15 mouse cellular contexts compared by ENCODE assay signal in genomic region chr5:91843044-91843443, GRCm38 (mm10).
A peak's percentile ranks its signal among the peaks of the same experiment; 100 is the strongest.
DNase-seq lines count a peak whose midpoint lies in the region; ATAC-seq and TF ChIP-seq lines count a peak whose summit lies in the region.
"Had no signal": no experiment of that assay in that cellular context is flagged by ENCODE, and none has a peak within 500 bp of the region (broad histone marks: within the 10 kb centered on the region; RNA-seq: fewer than 3 reads in every experiment).

No protein-coding gene starts in this region.

- H3K27ac ChIP-seq in lung, embryonic 14.5 days (ENCODE audit: low read depth): peak overlapping the region; percentile 24; the same call in 1 of the 2 replicates
- H3K27ac ChIP-seq in embryonic facial prominence, embryonic 15.5 days (replicated peaks): peak overlapping the region; percentile 75
- H3K27ac ChIP-seq: hindbrain, embryonic 13.5 days; lung, embryonic 15.5 days had no signal

- 67% methylated on average over 4 of the region's 4 CpGs for WGBS in lung, embryonic 14.5 days
- WGBS in embryonic facial prominence, embryonic 15.5 days: 35% methylated on average over 4 of the region's 4 CpGs

- H3K9ac ChIP-seq in lung, embryonic 14.5 days: no peak overlapping the region
- H3K9ac ChIP-seq in embryonic facial prominence, embryonic 15.5 days: no peak overlapping the region
- H3K9ac ChIP-seq: hindbrain, embryonic 13.5 days; lung, embryonic 15.5 days had no signal

- TF ChIP-seq CTCF in lung, embryonic 14.5 days (IDR thresholded peaks at IDR 0.05; ENCODE audit: low read depth): no peak

- no peak overlapping the region for H3K4me2 ChIP-seq in lung, embryonic 14.5 days
- no peak overlapping the region for H3K4me2 ChIP-seq in embryonic facial prominence, embryonic 15.5 days (replicated peaks)
- H3K4me2 ChIP-seq: hindbrain, embryonic 13.5 days; lung, embryonic 15.5 days had no signal

- DNase-seq in frontal cortex, postnatal 10 days (ENCODE audit: low spot score in 2 of 2): no peak
- peak; percentile 11 for DNase-seq in lung, embryonic 14.5 days
- no peak for DNase-seq in lung, postnatal 14 days
- DNase-seq in telencephalon, adult 2 months (ENCODE audit: low read depth, low spot score): peak; percentile 58
- DNase-seq in adrenal gland, postnatal 14 days: no peak
- no peak for DNase-seq in urinary bladder, postnatal 14 days (ENCODE audit: low spot score)
- DNase-seq: B cell, adult 2 months; cerebellum, adult 2 months; gastrocnemius, postnatal 36 days; kidney, postnatal 10 days had no signal

- H3K27me3 ChIP-seq in lung, embryonic 14.5 days (ENCODE audit: insufficient read depth, low read length): no peaks in the 10 kb centered on the region
- H3K27me3 ChIP-seq in embryonic facial prominence, embryonic 15.5 days: no peaks in the 10 kb centered on the region
- H3K27me3 ChIP-seq: hindbrain, embryonic 13.5 days; lung, embryonic 15.5 days had no signal

- H3K4me1 ChIP-seq in lung, embryonic 14.5 days (ENCODE audit: insufficient read depth): peaks cover 6% of the 10 kb centered on the region; the same call in 1 of the 2 replicates
- H3K4me1 ChIP-seq in embryonic facial prominence, embryonic 15.5 days: peaks cover 25% of the 10 kb centered on the region
- H3K4me1 ChIP-seq: hindbrain, embryonic 13.5 days had no signal

- H3K36me3 ChIP-seq in lung, embryonic 14.5 days (ENCODE audit: insufficient read depth): no peaks in the 10 kb centered on the region
- no peaks in the 10 kb centered on the region for H3K36me3 ChIP-seq in embryonic facial prominence, embryonic 15.5 days
- H3K36me3 ChIP-seq: hindbrain, embryonic 13.5 days; lung, embryonic 15.5 days had no signal

- ATAC-seq in frontal cortex, adult (ENCODE audit: low TSS enrichment): peak; percentile 61
- no peak for ATAC-seq in lung, embryonic 14.5 days (ENCODE audit: insufficient read depth)
- 0 out of 2 replicates have a peak, but pooled peaks have one; percentile 45 for ATAC-seq in embryonic facial prominence, embryonic 15.5 days (ENCODE audit: insufficient number of reproducible peaks, low FRiP score, low TSS enrichment, low read depth)
- ATAC-seq: intestine, embryonic 16.5 days had no signal

- no peak overlapping the region for H3K4me3 ChIP-seq in lung, embryonic 14.5 days (ENCODE audit: low read depth, low read length)
- H3K4me3 ChIP-seq in embryonic facial prominence, embryonic 15.5 days (replicated peaks): no peak overlapping the region
- H3K4me3 ChIP-seq: hindbrain, embryonic 13.5 days; lung, embryonic 15.5 days had no signal

- H3K9me3 ChIP-seq in lung, embryonic 14.5 days (ENCODE audit: low read depth, low read length): no peaks in the 10 kb centered on the region
- no peaks in the 10 kb centered on the region for H3K9me3 ChIP-seq in embryonic facial prominence, embryonic 15.5 days (replicated peaks)
- H3K9me3 ChIP-seq: hindbrain, embryonic 13.5 days; lung, embryonic 15.5 days had no signal

Comparison
In these comparisons a context has a peak if more than half of its experiments do, and no peak if none do; other contexts are left out.
1. DNase-seq: peak in lung, embryonic 14.5 days (single experiment) and telencephalon, adult 2 months (single experiment); none in frontal cortex, postnatal 10 days (0 of 2), lung, postnatal 14 days (single experiment), adrenal gland, postnatal 14 days (single experiment) and urinary bladder, postnatal 14 days (single experiment).